Mouse (Mus musculus) bone marrow macrophage, adult 2 months (primary cell): ENCODE data around the gene Ppfia4.

ENCODE experiments used
- CTCF ChIP-seq: IDR thresholded peaks from 2 replicates; pipeline ENCODE4 v1.5.1; 2012; ENCODE audit warnings: low read depth, mild to moderate bottlenecking, low read length, moderate library complexity
- POLR2A ChIP-seq: IDR thresholded peaks from 2 replicates; pipeline ENCODE4 v1.6.1; 2012; ENCODE audit warnings: mild to moderate bottlenecking, low read depth, low read length, borderline replicate concordance

GRCm38 (mm10) chr1:134310291-134310690 lies 22.4 kb downstream of the Ppfia4 start:
- no peak for TF ChIP-seq POLR2A
- no peak for TF ChIP-seq CTCF
